Mouse (Mus musculus): Measurements from ENCODE around the gene Atrip. TPM values are rescaled to one million over a fixed set of nuclear protein-coding genes. Genes with fewer than 3 reads are reported as not detected.

The Atrip gene
- total RNA-seq, 2 experiments from 2014 or later: 25.0 to 31.9 TPM

GRCm38 (mm10) chr9:109060898-109061295 is 13.0 kb downstream of the Atrip start:
- no peak for TF ChIP-seq CTCF (conservative IDR thresholded peaks at IDR 0.05)
- no peak overlapping the region for H3K4me3 ChIP-seq
- DNase-seq (ENCODE audit: low spot score in 2 of 2): no peak
- H3K27ac ChIP-seq: no peak overlapping the region

- DNase-seq (ENCODE audit: low spot score in 2 of 2): no peak
- peak overlapping the region; percentile 90 for H3K27ac ChIP-seq
- no peak overlapping the region for H3K4me3 ChIP-seq
- no peak for TF ChIP-seq CTCF (conservative IDR thresholded peaks at IDR 0.05)
Measured at GRCm38 (mm10) chr9:109060184-109060897, 13.6 kb downstream of the Atrip start.

GRCm38 (mm10) chr9:109059136-109059903 is 14.6 kb downstream of the Atrip start, which contains the start of gene Trex1:
Gene Trex1, minus strand, starts transcription at chr9:109059734.
- TF ChIP-seq CTCF (conservative IDR thresholded peaks at IDR 0.05): peak; percentile 97
- DNase-seq (ENCODE audit: low spot score in 2 of 2): peak; percentile 89 to 90
- Histone ChIP-seq H3K4me3 (peak within 1 kb of the TSS; percentile 57), H3K27ac (peak within 1 kb of the TSS; percentile 90)

DNA sequence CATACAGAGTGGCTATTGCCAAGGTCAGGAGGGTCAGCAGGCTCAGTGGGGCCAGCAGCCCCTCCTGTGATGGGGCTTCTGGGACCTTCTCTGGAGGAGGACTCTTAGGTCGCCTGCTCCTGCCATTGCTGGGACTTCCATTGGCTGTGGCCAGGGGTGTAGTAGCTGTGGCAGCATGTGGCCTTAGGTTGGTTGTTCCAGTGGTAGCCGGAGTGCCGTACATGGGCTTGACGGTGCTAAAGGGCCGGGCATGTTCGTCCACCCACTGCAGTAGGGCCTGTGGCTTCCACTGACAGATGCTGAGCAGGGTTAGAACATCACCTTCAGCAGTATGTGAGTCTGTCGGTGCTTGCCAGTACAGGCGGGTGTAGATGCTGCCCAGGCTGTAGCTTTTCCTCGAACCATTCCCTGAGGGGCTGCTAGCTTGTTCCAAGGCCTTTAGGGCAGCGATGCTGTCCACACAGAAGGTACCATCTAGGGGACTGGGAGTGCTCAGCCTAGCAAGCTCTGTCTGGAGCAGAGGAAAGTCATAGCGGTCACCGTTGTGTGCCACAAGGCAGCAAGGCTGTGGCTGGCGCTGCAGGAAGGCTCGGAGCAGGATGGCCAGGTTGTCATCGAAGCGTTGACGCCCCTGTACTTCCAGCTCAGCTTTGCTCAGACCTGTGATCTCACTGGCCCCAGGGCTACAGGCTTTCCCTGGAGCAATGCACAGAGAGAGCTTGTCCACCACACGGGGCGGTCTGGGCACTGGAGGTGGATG is 15.7 kb downstream of the Atrip start:
- TF ChIP-seq CTCF (conservative IDR thresholded peaks at IDR 0.05): no peak
- peak overlapping the region; percentile 57; the same call in 1 of the 2 replicates for H3K4me3 ChIP-seq
- H3K27ac ChIP-seq: peak overlapping the region; percentile 90
- DNase-seq (ENCODE audit: low spot score in 2 of 2): no peak

DNA sequence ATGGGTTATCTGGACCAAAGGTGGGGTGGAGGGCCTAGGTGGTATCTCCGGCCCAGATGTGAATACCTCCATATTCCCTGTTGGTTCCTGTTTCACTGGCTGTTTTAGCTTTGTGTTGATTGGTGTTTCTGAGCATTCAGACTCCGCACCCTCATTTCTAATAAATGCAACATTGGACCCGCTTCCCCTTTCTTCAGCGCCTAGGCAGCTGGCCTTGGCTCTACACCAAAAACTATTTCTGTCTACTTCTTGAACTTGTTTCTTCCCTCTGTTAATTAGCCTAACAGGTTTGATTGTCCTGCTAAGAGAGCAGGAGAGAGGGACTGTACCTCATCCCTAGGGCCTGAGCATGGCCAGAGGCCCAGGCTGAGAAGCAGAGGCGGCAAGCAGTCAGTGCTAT is 16.4 kb downstream of the Atrip start:
- TF ChIP-seq CTCF (conservative IDR thresholded peaks at IDR 0.05): no peak
- no peak overlapping the region for H3K4me3 ChIP-seq
- H3K27ac ChIP-seq: peak overlapping the region; percentile 90
- no peak for DNase-seq (ENCODE audit: low spot score in 2 of 2)

DNA sequence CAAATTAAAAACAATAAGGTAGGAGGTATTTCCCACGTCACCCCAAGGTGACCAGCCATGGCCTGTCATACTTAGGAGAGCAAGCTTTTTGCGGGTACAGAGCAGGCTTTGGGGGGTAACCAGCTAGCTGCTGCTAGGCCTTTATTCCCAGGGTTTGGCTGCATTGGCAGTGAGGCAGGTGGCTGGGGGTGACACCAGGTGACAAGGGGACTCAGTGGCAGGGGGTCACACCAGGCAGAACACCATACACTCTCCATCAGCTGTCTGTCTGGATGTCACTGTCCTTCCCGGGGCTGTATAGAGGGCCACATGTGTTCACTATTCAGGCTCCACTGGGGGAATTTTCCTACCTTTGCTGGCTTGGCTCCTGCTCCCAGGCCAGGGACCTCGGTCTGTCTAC is 17.0 kb downstream of the Atrip start:
- no peak for TF ChIP-seq CTCF (conservative IDR thresholded peaks at IDR 0.05)

DNA sequence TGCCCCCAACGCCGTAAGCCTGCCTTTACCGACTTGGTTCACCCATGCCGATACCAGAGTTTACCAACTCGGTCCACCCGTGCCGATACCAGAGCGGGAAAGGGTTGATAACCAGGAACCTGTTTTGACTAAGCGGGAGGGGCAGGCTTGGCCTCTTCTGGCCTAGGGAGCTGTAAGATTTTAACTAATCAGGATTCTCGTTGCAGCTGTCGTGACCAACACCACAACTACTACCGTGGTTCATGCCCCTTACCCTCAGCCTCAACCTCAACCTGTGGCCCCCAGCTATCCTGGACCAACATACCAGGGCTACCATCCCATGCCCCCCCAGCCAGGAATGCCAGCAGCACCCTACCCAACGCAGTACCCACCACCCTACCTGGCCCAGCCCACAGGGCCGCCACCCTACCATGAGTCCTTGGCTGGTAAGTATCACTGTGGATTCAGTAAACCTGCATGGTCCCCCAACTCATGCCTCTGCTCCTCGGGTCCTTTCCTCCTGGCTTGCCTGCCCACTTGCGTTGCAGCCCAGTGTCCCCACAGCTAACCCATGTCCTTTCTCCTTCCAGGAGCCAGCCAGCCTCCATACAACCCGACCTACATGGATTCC is 17.7 kb downstream of the Atrip start:
- no peak overlapping the region for H3K4me3 ChIP-seq
- TF ChIP-seq CTCF (conservative IDR thresholded peaks at IDR 0.05): no peak
- DNase-seq (ENCODE audit: low spot score in 2 of 2): no peak
- peak overlapping the region; percentile 86; the same call in 1 of the 2 replicates for H3K27ac ChIP-seq

More for the DNA sequence above, 17.0 kb downstream of the Atrip start:
- no peak overlapping the region for H3K27ac ChIP-seq
- H3K4me3 ChIP-seq: no peak overlapping the region
- no peak for DNase-seq (ENCODE audit: low spot score in 2 of 2)

DNA sequence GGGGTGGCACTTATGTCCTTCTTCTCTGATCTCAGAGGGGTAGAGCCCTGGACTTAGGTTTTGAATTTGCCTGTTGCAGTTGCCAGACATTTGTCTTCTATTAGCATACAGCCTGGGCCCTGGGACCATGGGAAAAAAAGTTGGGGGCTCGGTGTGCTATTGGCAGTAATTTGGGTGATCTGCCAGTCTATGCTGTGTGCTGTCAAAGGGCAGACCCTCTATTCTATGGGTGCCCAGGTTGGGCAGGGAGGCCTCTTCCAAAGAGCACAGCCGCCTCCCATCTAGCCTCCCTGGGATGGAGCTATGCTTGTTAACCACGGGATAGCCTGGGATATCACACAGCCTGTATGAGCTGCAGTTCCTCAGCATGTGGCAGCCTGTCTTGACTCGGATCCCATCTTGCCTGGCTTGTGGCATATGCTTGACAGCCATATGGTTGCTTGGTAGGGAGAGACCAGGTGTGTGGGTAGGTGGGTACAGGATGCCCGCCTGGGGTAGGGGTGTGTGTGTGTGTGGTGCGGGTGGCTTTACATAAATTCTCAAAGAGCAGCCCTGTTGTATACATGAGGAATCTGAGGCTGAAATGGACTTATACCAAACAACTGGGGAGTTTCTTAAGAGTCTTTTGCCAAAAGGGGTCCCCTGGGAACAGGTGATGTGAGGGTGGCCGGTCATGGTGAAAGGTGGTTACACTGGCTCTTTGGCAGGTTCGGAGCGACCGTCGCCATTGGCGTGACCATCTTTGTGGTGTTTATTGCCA is 18.5 kb downstream of the Atrip start:
- DNase-seq (ENCODE audit: low spot score in 2 of 2): peak; percentile 19 to 34
- TF ChIP-seq CTCF (conservative IDR thresholded peaks at IDR 0.05): no peak
- peak overlapping the region; percentile 58 for H3K4me3 ChIP-seq
- H3K27ac ChIP-seq: peak overlapping the region; percentile 86

- H3K4me3 ChIP-seq: peak overlapping the region; percentile 58
- peak; percentile 81 to 87 for DNase-seq (ENCODE audit: low spot score in 2 of 2)
- TF ChIP-seq CTCF (conservative IDR thresholded peaks at IDR 0.05): no peak
- peak overlapping the region; percentile 86 for H3K27ac ChIP-seq
Measured at GRCm38 (mm10) chr9:109054712-109055111, 19.2 kb downstream of the Atrip start.

- Histone ChIP-seq H3K4me3 (no peak overlapping the region), H3K27ac (no peak overlapping the region)
- no peak for DNase-seq (ENCODE audit: low spot score in 2 of 2)
- no peak for TF ChIP-seq CTCF (conservative IDR thresholded peaks at IDR 0.05)
Measured at GRCm38 (mm10) chr9:109053851-109054250, 20.1 kb downstream of the Atrip start.

DNA sequence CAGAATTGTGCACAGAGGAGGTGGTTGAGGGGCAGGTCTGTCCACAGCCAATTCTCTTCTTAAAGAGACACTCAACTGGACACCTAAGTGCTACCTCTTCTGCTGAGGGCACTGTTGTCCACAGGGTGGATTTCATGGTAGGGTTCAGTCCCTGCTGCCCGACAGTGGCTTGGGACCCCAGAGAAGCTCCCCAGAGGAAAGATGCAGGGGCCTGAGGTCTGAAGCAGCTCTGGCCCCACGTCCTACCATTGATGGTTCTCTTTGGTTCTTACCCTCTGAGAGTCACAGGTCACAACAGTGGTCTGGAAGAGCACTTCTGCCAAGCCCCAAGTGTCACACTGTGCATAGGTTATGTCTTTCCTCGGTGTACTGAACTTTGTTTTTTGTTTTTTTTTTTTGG is 20.6 kb downstream of the Atrip start:
- no peak for TF ChIP-seq CTCF (conservative IDR thresholded peaks at IDR 0.05)
- H3K4me3 ChIP-seq: no peak overlapping the region
- DNase-seq (ENCODE audit: low spot score in 2 of 2): no peak
- no peak overlapping the region for H3K27ac ChIP-seq

All from layer of hippocampus, adult 2 months (tissue).